Mouse (Mus musculus) 3134 (cell line): Measurements from ENCODE around the gene Nr2f1.

Source experiments
- DNase-seq: peaks from one replicate; pipeline ENCODE4 v3.0.0-alpha.2; 2011; ENCODE audit warnings: low spot score; ENCODE audit not compliant: insufficient read length; ENCODE audit errors: extremely low read depth

Gene Nr2f1

DNA sequence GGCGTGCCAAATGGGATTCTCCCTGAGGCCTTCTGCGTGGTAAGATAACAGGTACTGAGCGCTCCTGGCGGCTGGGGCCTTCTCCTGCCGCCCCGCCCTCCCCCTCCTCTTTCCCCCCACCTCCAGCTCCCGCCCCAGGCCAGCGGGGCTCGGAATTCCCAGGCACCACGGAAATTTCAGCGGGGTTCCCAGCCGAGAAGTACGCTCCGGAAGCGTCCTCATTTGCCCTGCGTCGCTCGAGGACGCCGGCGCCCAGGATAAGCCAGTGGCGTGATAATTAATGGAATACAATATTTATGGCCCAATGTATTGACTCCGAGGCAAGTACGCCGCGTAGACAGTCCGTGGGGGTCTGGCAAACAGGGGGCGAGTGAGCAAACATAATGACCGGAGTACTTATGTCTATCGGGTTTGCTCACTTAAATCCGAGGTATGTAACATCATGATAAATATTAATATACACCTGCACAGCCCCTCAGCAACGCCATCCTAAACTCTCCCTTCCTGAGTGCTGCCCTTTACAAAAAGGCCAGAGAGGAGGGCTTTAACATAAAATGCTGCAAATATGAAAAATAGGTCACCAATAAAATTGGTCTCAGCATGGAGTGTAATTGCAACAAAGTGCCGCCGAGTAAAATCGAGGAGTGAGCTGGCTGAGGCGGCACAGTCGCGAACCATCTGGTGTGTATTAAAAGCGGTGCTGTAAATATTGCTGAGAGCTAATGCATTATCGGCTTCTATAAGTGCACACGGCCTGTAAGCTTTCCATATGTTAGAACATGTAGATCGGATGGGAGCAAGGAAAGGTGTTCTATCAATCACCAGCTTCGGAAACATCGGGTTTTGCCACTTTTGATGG lies 18.3 kb downstream of the Nr2f1 start:
- no peak for DNase-seq

DNA sequence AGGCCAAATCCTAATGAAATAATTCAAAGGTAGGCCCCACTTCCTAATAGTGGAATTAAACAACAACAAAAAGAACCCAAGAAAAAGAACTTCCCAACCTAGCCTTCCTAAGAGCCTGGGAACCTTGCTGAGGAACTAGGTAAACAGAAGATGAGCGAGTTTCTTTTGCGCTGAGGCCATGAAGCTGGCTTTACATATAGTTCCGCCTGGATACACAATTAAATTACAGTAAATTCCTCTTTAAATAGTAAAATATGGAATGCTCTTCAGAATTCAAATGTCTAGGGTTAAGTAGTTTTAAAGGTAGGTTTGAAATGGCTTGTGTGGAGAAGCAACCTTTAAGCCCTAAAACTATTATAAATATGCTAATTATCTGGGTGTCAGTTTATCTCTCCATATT lies 19.3 kb downstream of the Nr2f1 start:
- DNase-seq = no peak

DNA sequence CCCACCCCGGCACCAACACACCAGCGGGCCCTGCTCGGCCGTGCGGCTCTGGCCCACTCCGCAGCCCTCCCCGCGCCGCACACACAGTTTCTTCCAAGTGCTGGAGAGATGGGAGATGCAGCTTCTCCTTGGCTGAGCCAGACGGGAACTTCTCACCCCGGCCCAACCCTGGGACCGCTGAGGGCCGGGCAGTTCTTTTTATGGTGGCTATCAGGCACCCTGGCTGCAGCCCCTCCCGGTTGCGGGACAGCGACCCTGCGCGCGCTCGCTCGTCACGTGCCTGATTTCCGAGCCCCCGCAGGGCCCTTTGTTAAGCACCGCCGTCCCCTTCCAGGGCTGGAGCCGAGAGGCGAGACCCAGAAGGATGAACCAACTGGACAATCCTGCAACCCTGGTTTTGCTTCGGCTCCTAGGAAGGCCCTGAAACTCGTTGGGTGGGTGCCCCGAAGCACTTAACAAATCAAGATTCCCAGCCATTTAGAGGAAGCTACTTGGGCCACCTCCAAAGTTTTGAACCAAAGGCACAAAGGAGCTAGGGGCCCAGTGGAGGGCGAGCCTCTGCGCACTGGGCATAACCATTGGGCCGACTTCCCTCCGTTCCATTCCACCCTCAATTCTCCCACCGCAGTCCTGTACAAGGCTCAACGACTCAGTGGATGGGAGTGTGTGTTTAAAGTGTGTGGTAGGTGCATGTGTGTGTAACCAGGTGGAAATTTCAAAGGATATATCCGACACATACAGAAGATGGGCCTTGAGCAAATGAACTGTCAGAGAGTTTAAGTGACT lies 20.1 kb downstream of the Nr2f1 start:
- DNase-seq = no peak

DNA sequence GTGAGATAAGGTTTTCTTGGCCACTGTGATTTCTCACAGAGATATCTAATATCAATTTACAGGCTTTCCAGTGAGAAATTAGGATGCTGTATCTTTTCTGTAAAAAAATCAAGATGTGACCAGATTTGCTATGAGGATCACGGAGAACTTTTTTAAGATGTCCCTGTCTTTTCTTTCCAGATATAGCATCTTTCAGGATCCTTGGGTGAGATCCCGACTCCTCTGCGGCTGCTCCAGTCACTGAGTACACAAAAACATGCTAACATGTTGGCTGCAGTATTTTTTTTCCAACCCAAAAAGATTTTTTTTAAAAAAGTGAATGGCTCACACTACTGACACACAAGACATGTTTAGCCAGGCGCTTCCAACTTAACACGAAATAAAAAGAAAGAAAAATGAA lies 20.8 kb downstream of the Nr2f1 start:
- DNase-seq = no peak

DNA sequence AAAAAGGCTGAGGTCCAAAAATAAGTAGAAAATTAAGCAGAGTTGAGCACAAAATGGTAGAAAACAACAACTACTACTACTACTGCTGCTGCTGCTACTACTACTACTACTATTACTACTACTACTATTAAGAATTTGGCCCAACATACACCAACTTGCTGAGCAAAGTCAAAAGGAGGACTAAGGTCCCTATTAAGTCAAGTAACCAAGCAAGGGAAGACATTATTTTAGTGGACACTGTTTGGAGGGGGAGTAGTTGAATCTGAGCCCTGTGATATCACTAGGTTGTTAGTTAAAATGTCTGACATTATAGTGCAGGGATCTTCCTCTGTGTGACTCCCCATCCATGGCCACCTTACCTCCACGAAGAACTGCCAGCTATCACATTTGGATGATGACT lies 21.5 kb downstream of the Nr2f1 start:
- no peak for DNase-seq

DNA sequence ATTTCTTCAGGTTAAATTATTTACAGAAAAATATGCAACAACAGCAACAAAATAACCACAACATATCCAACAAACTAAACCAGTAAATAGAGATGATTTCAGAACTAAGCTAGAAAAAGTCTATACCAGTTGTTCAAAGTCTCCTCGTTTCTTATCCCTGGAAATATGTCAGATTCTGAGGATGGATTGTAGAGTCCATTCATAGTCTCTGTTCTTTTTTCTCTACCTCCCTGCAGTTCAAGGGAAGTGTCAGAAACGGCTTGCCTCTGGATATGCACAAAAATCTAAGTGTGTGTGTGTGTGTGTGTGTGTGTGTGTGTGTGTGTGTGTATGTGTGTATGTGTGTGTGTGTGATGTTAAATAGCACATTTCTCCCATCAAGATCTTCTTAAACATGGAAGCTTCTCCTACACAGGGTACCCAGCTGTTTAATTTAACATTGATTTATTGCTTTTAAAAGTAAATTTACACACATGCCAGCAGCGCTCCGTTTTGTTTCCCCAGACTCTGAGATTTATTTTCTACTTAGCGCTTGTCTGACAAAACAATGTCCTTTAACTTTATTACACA lies 22.1 kb downstream of the Nr2f1 start:
- no peak for DNase-seq

DNA sequence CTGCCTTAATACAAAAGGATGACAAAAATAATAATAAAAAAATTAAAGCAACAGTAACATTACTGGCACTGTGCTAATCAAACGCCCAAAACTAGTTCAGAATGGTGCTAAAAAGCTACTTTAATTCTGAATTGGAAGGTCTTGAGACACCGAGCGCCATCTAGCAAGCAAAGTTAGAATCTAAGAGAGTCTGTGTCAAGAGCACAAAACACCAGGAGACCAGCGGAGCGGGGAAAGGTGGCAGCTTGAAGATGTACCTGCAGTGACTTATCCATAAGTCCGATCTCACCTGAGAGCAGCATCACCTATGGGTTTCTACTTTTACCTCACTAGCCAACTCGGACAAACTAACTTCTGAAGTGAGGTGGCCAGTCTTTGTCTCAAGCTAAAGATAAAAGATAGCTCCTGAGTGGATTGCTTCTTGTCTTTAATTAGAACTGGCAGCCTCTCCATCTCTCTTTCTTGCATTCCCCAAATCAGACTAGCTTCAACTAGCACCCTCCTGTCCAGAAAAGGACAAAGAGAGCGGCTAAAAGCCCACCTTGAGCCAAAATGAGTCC lies 23.7 kb downstream of the Nr2f1 start:
- DNase-seq = no peak

DNA sequence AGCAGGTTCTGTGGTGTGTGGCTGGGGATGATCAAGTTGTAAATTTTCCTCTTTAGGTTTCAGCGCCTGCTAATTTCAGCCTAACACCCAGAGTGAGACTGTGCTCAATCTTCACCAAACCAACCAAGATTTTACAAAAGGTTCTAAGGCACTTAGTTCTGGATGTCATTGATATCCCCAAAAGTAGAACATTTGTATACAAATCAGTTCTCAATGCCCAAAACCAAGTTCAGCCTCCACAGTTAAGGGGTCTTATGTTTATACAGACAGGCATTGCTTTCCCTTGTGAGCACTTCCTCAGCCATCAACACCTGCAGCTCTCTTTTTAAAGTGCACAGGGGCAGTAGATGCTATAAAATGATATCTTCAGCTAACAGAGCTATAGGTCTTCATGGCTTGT lies 24.7 kb downstream of the Nr2f1 start:
- DNase-seq = no peak

DNA sequence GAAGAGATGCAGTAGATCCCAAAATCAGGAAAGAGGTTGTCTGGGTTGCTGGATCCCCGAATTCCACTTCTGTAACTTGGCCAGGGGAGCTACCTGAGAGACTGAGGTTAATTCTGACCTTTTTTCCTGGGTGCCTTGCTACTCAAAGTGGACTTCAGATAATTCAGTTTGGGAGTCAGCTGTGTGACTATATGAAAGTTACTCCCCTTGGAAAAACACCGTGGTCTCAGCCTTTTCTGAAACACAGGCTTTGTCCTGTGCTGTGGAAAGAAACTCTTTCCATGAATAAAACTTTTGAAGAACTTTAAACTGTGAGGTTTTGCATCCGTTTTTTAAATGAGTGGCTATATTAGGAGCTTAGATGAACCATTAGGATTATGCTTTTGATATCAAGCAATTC lies 25.4 kb downstream of the Nr2f1 start:
- no peak for DNase-seq

DNA sequence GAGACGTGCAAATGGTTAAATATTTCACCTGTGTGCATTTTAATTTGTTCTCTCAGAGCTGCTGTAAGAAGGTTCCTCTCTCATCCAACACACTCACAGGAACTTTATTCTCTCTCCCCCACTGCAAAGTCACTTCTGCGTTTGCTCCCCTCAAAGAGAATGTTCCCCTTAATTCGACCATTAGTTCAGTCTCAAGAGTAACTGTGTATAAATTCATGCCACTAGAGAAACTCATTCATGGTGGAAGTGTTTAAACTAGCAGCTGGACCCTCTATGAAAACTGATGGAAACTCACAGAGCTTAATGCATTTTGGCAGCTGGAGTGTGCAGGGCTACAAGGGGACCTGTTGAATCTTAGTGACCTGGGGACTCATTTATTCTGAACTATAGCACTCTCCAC lies 26.7 kb downstream of the Nr2f1 start:
- no peak for DNase-seq

DNA sequence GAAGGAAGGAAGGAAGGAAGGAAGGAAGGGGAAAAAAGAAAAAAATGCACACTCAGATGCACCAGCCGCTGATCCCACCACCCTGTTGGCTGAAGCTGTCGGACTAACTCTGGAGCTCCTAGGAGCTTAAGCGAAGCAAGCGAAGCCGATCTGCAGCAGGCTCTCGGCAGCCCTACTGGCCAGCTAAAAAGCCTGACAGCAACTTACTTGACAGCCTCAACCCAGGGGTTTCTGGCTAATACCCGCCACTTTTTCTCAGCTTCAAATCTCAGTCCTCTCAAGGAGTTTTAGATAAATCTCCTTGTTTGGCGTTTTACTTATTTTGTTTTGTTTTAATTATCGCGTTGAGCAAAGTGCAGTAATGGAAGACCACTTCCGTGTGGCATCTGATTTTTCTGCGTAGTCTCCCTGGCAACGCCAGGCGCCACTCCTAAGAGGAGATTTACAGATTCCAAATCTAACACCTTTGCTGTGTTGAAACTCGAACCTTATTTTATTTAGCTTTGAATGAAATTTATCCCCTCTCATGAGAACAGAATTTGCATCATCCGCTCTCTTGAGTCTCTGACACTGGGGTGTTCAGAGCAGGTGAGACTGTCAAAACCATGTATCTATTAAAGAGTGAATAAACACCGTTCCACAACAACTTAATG lies 27.4 kb downstream of the Nr2f1 start:
- DNase-seq = no peak

DNA sequence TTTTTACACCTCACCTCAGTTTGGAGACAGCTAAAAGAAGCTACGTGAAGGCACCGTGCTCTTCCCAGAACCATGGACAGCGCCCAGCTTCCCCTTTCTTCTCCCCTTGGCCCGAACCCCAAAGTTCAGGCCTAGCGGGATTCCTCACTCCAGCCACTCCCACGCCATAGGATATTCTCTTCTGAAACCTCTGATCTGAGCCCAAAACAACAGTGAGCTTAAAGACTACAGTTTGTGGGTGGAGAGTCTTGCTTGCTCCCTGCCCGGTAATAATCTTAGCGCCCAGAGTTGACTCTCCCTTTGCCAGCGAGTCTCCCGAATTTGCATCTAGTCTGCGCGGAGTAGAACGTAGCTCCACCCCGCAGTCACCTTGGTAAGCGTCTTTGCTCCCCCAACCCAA lies 28.2 kb downstream of the Nr2f1 start:
- DNase-seq = no peak

DNA sequence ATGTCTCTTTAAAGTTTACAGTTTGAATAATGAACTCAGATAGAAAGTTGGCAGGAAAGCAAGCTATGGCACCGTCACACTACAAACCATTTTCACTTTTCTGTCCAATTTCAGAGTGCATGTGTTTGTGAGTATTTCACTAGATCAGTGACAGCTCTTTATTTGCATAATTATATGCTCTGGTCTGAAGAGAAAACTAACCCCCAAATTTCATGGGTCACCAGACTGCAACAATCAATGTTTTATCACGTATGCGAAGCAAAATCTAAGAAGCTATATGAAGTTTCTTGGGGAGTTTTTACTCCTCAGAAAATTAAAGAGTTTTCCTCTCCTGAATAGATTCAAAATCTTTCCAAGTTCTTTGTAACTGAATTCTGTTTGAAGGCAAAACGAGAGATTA lies 31.4 kb downstream of the Nr2f1 start:
- no peak for DNase-seq

DNA sequence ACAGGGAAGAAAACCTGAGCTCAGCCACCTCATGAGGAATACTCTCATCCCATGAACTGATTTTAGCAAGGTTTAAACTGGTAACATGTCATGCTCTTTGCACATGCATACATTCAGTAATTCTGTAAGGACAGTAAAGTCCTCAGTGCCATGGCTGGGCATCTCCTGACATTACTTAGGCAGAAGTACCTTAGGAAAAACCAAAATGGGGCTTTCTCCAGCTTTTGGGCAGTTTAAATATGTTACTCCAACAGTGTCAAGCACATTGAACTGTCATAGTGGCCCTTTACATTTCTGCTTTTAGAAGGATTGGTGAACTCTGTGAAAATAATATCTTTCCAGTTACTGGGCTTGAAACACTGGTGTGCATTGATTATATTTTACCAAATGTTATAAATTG lies 34.6 kb downstream of the Nr2f1 start:
- DNase-seq = no peak

DNA sequence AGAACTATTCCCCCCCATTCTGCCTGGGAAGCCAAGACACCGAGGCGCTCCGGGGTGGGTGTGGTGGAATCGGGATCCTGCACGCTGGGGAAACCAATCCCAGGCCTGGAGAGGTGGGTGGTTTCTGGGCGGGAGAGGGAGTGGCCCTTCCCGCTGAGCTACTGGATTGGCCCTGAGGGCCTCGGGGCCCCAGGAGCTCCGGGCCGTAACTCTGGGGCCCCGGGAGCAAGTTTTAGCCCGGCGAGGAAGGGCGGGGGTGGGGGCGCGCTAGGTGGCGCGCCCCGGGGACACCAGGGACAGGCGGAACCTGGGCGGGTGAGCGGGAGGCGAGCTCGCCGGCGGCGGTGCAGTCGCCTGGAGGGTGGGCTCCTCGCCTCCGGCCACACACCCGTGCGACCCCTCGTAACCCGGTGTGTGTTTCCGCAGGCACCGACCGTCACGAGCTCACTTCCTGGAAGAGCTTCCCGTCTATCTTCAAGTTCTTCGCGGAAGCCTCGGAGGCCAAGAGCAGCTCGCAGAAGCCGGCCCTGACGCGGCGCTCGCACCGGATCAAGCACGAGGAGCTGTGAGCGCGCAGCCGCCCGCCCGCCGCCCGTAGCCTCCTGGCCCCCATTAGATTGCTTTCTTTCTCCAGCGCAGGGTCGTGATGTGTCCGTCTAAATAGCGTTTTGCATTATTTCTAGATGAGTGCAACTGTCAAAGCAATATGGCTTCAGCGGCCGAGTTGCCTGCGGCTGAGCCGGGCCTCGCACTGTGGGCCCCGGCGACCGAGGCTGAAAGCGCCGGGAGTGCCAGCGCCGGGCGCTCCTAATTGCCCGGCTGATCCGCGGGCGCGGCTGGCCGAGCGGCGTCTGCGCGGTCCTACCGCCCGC lies 36.2 kb downstream of the Nr2f1 start:
- peak; percentile 93 for DNase-seq

DNA sequence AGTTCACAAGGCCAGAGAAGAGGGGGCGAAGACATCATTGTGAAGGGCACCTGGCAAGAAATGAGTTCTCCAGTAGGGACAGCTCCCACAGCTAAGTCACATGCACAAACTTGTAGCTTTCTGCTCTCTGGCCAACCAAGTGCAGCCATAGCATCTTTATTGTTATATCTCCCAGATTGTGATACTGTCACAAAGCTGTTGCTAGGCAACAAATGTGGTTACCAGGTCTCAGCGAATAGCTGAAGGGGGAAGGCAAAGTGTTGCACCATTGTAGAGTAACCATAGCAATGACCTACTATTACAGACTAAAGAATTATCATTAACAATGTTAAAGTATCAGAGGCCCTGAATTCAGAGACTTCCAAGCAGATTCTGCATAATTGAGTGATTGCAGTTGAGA lies 37.4 kb downstream of the Nr2f1 start:
- DNase-seq = no peak

DNA sequence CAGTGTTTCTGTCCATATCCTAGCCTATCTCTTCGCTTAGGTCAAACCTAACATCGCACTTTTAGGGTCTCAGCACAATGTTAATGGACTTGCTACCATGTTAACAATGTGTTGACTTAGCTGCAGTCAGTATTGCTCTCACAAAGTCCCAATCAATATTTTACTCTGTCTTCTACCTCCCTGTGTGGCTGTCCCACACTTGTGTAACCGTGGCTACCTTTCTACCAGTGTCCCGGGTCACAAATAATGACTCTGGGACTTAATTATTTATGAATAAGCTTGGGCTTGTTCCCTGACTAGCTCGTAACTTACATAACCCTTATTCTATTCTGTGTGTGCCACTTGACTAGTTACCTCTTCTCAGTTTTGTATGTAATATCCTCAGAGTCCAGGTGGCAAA lies 42.1 kb downstream of the Nr2f1 start:
- DNase-seq = no peak
